9 mouse cellular contexts compared by ENCODE assay signal in genomic region chr4:100800730-100801442, GRCm38 (mm10). TPM values are rescaled to one million over a fixed set of nuclear protein-coding genes. Genes with fewer than 3 reads are reported as not detected.
DNase-seq lines count a peak whose midpoint lies in the region; ATAC-seq lines count a peak whose summit lies in the region.
"Had no signal": no experiment of that assay in that cellular context is flagged by ENCODE, and none has a peak within 500 bp of the region (broad histone marks: within the 10 kb centered on the region; RNA-seq: fewer than 3 reads in every experiment).

No protein-coding gene starts in this region.

- peak; percentile 20 to 64 for DNase-seq in heart, postnatal 14 days
- DNase-seq in heart, postnatal 25 days (ENCODE audit: low spot score), result no peak
- DNase-seq in right cerebral cortex, postnatal 4 days, result peak; percentile 39
- DNase-seq in right cerebral cortex, adult 18-20 months, result no peak
- DNase-seq in lung, adult 18-20 months, result peak; percentile 82 to 86
- DNase-seq in cerebellum, adult 11 months, result no peak
- DNase-seq: thymus, postnatal 4 days had no signal

- intact Hi-C loops in heart, postnatal 14 days (cut with DNase I), result no loop called here
- intact Hi-C loops in heart, postnatal 25 days (cut with DNase I), result no loop called here

- no peak for ATAC-seq in megakaryocyte progenitor cell, adult 5-6 weeks (replicated peaks; ENCODE audit: poor library complexity)
- ATAC-seq in CD4-positive, CD25-positive, alpha-beta regulatory T cell, adult 4 months, result no peak

RNA-seq across cellular contexts. Expression of gene Cachd1, which starts 24.4 kb away (rescaled TPM):
- total RNA-seq in heart, postnatal 14 days (2021), result 1 to 10 TPM; 4.0 to 5.5 TPM
- total RNA-seq in heart, postnatal 25 days (2021), result 1 to 10 TPM; 3.7 to 3.8 TPM
- 1.1 and 4.2 TPM in 2 replicates for total RNA-seq in megakaryocyte progenitor cell, adult 5-6 weeks (2015)
- 0.08 and 6.4 TPM in 2 replicates for total RNA-seq in megakaryocyte progenitor cell, adult 5-6 weeks (2017)
- not detected for polyA plus RNA-seq in CD4-positive, CD25-positive, alpha-beta regulatory T cell, adult 4 months (2017; shearing (Covaris generic))

Comparison
In these comparisons a context has a peak if more than half of its experiments do, and no peak if none do; other contexts are left out.
1. DNase-seq: peak in heart, postnatal 14 days (2 of 2), right cerebral cortex, postnatal 4 days (single experiment) and lung, adult 18-20 months (2 of 2); none in heart, postnatal 25 days (single experiment), right cerebral cortex, adult 18-20 months (single experiment) and cerebellum, adult 11 months (single experiment).